Mouse (Mus musculus) hindbrain, embryonic 11.5 days (tissue): Measurements from ENCODE around the gene Sipa1. TPM values are rescaled to one million over a fixed set of nuclear protein-coding genes. Genes with fewer than 3 reads are reported as not detected.

Experiments
- ATAC-seq: fragments of 200-750 bp; cut with Nextera tagmentation; 2 replicates; pipeline ENCODE4 v1.8.0; 2017; ENCODE audit warnings: mild to moderate bottlenecking, moderate TSS enrichment, moderate library complexity; ENCODE audit not compliant: low FRiP score
- DNase-seq: peaks from one replicate; pipeline ENCODE4 v3.0.0-alpha.2; 2015; ENCODE audit warnings: low spot score
- H3K27ac ChIP-seq: fragments of 300-500 bp; sonication (generic); 2 replicates; pipeline ENCODE4 v1.5.1; 2014; ENCODE audit warnings: mild to moderate bottlenecking, low read depth, low read length
- H3K27me3 ChIP-seq: fragments of 300-500 bp; sonication (generic); 2 replicates; pipeline ENCODE4 v1.6.1; 2014; ENCODE audit warnings: mild to moderate bottlenecking, low read length, moderate library complexity, mixed read lengths; ENCODE audit not compliant: control insufficient read depth, insufficient read depth
- H3K36me3 ChIP-seq: fragments of 300-500 bp; sonication (generic); 2 replicates; pipeline ENCODE4 v1.6.1; 2014; ENCODE audit warnings: mild to moderate bottlenecking, low read length, moderate library complexity, mixed read lengths; ENCODE audit not compliant: control insufficient read depth, insufficient read depth
- H3K4me1 ChIP-seq: fragments of 300-500 bp; sonication (generic); replicated peaks from 2 replicates; pipeline ENCODE4 v1.6.1; 2014; ENCODE audit warnings: low read length, mixed read lengths; ENCODE audit not compliant: control insufficient read depth, insufficient read depth
- H3K4me2 ChIP-seq: fragments of 300-500 bp; sonication (generic); replicated peaks from 2 replicates; pipeline ENCODE4 v1.6.1; 2014; ENCODE audit warnings: mild to moderate bottlenecking, low read depth, low read length
- H3K4me3 ChIP-seq: fragments of 300-500 bp; sonication (generic); 2 replicates; pipeline ENCODE4 v1.5.1; 2014; ENCODE audit warnings: low read depth, low read length
- H3K9ac ChIP-seq: fragments of 300-500 bp; sonication (generic); 2 replicates; pipeline ENCODE4 v1.6.1; 2014; ENCODE audit warnings: low read depth, low read length
- H3K9me3 ChIP-seq: fragments of 300-500 bp; sonication (generic); 2 replicates; pipeline ENCODE4 v1.6.1; 2016; ENCODE audit warnings: low read length; ENCODE audit not compliant: control insufficient read depth
- WGBS: fragments of 180-500 bp; shearing (Covaris S2); extraction: QIAGEN DNeasy Blood & Tissue Kit; methylation state at CpG from one replicate; pipeline ENCODE4 v1.1.7; 2014; 5-methylcytosine and 5-hydroxymethylcytosine counted together
- polyA plus RNA-seq: library from polyadenylated mRNA; unstranded; fragments of >200 nt; fragmentation: Nextera tagmentation; extraction: Ambion mirVana; gene quantifications from 2 replicates; pipeline ENCODE4 v1.2.1, GENCODE M21; 2014

Gene Sipa1
- polyA plus RNA-seq, 1 experiment from 2014 or later, result 8.2 TPM

DNA sequence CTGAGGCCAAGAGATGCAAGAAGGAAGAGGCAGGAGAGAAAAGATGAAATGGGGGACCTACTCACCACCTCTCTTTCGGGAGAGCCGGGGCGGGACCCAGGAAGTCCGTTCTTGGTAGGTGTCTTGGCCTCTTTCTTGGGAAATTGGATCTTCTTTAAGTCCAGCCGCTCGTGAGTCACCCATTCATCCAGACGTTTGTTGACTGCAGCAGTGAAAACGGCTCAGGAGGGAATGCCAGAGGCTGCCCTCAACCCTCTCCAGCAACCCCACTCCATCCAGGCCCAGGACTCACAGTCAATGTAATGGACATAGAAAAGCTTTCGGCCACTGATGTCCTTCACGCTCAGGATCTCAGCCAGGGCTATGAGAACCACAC is 54.3 kb downstream of the Sipa1 start:
- Histone ChIP-seq H3K9ac (peak overlapping the region; percentile 91), H3K36me3 (peaks cover 5% of the 10 kb centered on the region), H3K27ac (peak overlapping the region; percentile 98), H3K4me2 (peak overlapping the region; percentile 66), H3K27me3 (no peaks in the 10 kb centered on the region), H3K9me3 (no peaks in the 10 kb centered on the region), H3K4me1 (peaks cover 4% of the 10 kb centered on the region; the same call in 1 of the 2 replicates), H3K4me3 (peak overlapping the region; percentile 71)
- no peak for DNase-seq
- 69% methylated on average over 10 of the region's 10 CpGs for WGBS
- ATAC-seq, result no peak

DNA sequence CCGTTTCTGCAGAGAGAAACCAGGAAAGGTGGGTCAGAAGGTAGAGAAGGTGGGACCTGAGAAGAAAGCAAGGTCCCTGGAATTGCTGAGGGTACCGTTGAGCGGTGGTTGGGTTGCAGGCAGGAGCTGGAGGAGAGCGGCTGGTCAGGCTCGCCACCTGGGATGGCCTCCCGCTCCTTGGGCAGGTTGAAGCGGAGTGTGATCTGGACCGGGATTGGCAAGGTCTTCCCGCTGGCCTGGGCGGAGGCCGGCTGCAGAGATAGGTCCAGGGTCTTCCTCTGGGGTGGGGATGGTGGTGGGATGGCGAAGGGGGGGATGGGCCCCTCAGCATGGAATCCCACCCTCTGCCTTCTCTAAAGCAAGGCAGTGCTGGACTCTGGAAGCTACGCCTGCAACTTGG is 54.8 kb downstream of the Sipa1 start:
- ATAC-seq (no peak), DNase-seq (no peak)
- Histone ChIP-seq H3K27me3 (no peaks in the 10 kb centered on the region), H3K9me3 (no peaks in the 10 kb centered on the region), H3K4me3 (peak overlapping the region; percentile 71), H3K36me3 (peaks cover 9% of the 10 kb centered on the region), H3K9ac (no peak overlapping the region), H3K27ac (no peak overlapping the region), H3K4me1 (peaks cover 4% of the 10 kb centered on the region; the same call in 1 of the 2 replicates), H3K4me2 (peak overlapping the region; percentile 66)
- 98% methylated on average over 13 of the region's 13 CpGs for WGBS

DNA sequence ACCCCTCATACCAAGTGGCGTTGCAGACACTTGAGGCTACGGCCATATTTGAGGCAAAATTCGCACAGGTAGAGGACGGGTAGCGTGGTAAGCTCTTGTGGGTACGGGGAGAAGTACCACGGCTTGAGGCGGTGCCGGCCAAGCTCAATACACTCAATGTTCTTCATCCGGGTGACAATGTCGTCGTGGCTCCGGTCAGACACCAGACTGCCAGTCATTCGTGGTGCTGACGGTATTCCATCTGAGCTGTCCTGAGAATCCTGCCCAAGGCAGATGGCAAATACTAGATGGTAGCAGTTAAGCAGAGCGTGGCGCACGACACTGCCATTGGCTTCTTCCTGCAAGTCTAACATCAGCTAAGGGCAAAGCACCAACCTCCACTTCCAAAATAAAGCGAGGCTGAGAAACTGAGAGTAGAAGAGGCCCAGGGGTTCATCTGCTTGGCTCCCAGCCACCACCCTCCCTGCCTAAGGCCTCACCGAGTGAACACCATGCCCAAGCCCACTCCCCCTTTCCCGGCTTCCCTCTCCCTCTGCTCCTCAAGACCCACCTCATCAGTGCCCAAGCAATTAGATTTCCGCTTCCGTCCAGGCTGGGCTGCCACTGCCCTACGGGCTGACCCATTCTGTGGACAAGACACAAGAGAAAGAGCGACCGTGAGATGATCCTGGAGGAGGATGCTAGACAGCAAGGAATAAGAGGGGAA is 55.6 kb downstream of the Sipa1 start:
- Histone ChIP-seq H3K9me3 (no peaks in the 10 kb centered on the region), H3K9ac (no peak overlapping the region), H3K36me3 (peaks cover 9% of the 10 kb centered on the region), H3K4me3 (no peak overlapping the region), H3K4me1 (peaks cover 4% of the 10 kb centered on the region; the same call in 1 of the 2 replicates), H3K27ac (no peak overlapping the region), H3K27me3 (no peaks in the 10 kb centered on the region), H3K4me2 (no peak overlapping the region)
- 94% methylated on average over 26 of the region's 26 CpGs for WGBS
- ATAC-seq (no peak), DNase-seq (no peak)

DNA sequence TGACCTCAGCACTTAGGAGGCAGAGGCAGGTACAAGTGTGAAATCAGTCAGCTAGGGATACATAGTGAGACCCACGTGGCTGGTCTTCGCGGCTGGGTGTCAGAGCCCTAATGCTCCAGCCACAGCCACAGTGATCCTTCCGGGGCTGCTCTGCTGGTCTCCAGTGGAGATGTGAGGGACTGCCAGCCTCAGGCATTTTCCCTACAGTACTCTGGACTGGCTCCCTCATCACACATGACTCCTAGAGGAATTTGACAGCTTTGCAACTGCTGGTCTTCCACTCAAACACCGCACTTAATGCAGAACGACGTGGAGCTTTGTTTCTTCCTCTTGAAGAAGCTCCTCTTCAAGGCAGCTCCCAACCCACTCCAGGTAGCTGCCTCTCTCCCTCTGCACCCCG is 57.3 kb downstream of the Sipa1 start:
- no peak for DNase-seq
- H3K9ac ChIP-seq, result no peak overlapping the region
- H3K4me3 ChIP-seq, result no peak overlapping the region
- H3K4me1 ChIP-seq, result peaks cover 4% of the 10 kb centered on the region
- no peaks in the 10 kb centered on the region for H3K27me3 ChIP-seq
- H3K4me2 ChIP-seq, result no peak overlapping the region
- H3K27ac ChIP-seq, result no peak overlapping the region
- WGBS, result 87% methylated on average over 8 of the region's 8 CpGs
- no peak for ATAC-seq
- H3K36me3 ChIP-seq, result peaks cover 9% of the 10 kb centered on the region
- no peaks in the 10 kb centered on the region for H3K9me3 ChIP-seq

DNA sequence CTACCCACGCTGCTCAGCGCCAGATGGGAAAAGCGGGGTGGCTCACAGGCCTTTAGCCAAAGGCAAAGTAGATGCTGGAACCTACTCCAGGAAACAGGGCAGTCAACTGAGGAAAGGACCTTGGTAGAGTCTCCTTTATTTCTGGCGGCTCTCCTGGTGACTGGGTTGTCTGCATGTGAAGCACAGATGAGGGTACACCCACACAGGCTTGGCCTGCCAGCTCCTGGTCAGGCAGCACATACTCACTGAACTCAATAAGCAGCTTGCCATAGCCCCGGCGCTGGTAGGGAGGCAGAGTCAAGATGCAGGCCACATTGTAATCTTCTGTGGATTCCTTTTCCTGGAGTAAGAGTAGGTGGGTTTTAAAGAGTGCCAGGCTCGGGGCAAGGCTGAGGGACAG is 58.4 kb downstream of the Sipa1 start:
- WGBS, result 91% methylated on average over 7 of the region's 7 CpGs
- Histone ChIP-seq H3K27ac (no peak overlapping the region), H3K4me3 (no peak overlapping the region), H3K9ac (no peak overlapping the region), H3K4me2 (no peak overlapping the region), H3K9me3 (no peaks in the 10 kb centered on the region), H3K36me3 (peaks cover 9% of the 10 kb centered on the region), H3K4me1 (no peaks in the 10 kb centered on the region; the same call in none of the 2 replicates), H3K27me3 (no peaks in the 10 kb centered on the region)
- no peak for ATAC-seq
- no peak for DNase-seq

DNA sequence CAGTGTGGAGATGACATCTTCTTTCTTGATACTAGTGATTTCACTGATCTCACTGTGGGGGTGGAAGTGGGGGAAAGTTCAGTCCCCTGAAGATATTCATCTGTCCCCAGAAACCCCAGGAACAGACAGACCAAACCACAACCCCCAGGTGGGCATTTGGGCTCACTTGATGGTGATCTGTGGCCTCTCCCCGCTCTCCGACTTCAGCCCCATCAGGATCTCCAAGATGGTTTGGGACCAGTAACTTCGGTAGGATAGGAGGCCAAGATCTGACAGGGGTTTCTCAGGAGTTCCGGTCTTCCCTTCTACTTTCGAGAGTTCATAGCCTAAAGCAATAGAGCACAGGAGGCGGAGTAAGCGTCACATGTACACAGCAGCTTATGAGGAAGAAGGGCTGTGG is 59.8 kb downstream of the Sipa1 start:
- Histone ChIP-seq H3K4me1 (no peaks in the 10 kb centered on the region; the same call in none of the 2 replicates), H3K27me3 (no peaks in the 10 kb centered on the region), H3K9ac (0 out of 2 replicates have a peak overlapping the region, but pooled peaks have one; percentile 8), H3K9me3 (no peaks in the 10 kb centered on the region), H3K4me3 (no peak overlapping the region), H3K4me2 (no peak overlapping the region), H3K36me3 (peaks cover 9% of the 10 kb centered on the region), H3K27ac (no peak overlapping the region)
- DNase-seq, result no peak
- no peak for ATAC-seq
- WGBS, result 89% methylated on average over 7 of the region's 7 CpGs

DNA sequence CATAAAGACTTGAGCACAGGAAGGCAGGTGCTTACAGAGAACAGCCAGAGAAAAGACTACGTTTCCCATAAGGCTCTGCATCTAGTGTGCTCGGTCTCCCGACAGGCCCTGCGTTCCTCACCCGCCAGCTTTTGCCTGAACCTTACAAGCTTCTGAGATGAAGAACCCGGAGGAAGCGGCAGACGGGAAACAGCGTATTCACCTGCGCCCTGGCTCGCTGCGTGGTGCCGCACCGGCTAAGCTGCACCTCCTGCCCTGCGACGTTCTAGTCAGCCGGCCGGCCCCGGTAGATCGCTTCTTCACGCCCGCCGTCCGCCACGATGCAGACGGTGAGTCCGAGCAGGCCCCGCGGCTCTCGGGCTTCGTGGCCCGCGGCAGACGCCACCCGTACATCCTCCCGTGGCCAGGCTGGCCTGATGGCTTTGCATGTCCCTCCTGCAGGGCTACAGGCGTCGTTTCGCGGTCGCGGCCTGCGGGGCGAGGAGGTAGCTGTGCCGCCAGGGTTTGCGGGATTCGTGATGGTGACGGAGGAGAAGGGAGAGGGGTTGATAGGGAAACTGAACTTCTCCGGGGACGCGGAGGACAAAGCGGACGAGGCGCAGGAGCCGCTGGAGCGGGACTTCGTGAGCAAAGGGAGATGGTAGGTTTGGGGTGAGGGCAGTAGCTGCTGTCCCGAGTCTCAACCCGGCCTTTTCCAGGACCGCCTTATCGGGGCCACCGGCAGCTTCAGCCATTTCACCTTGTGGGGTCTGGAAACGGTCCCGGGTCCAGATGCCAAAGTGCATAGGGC is 61.6 kb downstream of the Sipa1 start, which contains the start of gene Rnaseh2c:
Gene Rnaseh2c (plus strand): TSS at position 122 of the 790 bp plus-strand sequence.
- H3K27ac ChIP-seq, result peak within 1 kb of the TSS; percentile 82
- WGBS, result under 1% methylated on average over 64 of the region's 64 CpGs
- peaks cover 9% of the 10 kb centered on the region for H3K36me3 ChIP-seq
- H3K9ac ChIP-seq, result peak within 1 kb of the TSS; percentile 94
- H3K4me1 ChIP-seq, result no peaks in the 10 kb centered on the region; the same call in 1 of the 2 replicates
- DNase-seq (peak; percentile 81), ATAC-seq (peak; percentile 84)
- peak within 1 kb of the TSS; percentile 94 for H3K4me3 ChIP-seq
- no peaks in the 10 kb centered on the region for H3K27me3 ChIP-seq
- no peaks in the 10 kb centered on the region for H3K9me3 ChIP-seq
- H3K4me2 ChIP-seq, result peak within 1 kb of the TSS; percentile 91
